18 mouse cellular contexts compared by ENCODE assay signal in the genomic region with DNA sequence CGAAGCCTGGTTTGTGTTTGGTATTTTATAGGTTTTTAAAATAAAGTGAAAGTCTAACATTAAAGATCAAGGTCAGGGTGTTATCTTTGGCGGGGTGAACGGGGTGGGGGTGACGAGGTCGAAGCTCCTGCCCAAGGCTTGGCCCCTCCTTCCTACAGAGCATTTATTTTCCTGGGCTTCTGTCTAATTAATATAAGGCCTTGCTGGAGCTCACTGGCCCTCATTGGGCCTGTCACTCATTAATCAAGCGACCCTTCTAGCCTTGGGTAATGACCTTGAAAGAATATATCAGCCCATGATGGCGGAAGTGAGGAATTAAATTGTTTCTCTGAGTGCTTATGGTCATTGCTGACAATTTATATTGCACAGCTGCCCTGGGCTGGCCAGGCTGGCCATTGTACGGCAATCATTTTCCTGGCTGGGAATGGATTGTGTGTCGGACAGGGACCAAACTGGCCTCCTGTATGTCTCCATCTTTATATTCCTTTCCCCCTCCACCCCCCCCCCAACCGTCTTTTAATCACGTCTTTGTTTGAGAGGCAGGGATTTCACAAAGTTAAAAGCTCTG.
A peak's percentile ranks its signal among the peaks of the same experiment; 100 is the strongest.
DNase-seq lines count a peak whose midpoint lies in the region; ATAC-seq lines count a peak whose summit lies in the region.
"Had no signal": no experiment of that assay in that cellular context is flagged by ENCODE, and none has a peak within 500 bp of the region (broad histone marks: within the 10 kb centered on the region; RNA-seq: fewer than 3 reads in every experiment).

No protein-coding gene starts in this region.

- H3K4me3 ChIP-seq in hindbrain, embryonic 11.5 days (ENCODE audit: low read depth, low read length): no peak overlapping the region
- no peak overlapping the region for H3K4me3 ChIP-seq in hindbrain, embryonic 16.5 days (ENCODE audit: low read length)
- no peak overlapping the region for H3K4me3 ChIP-seq in midbrain, embryonic 12.5 days
- H3K4me3 ChIP-seq in midbrain, embryonic 16.5 days (ENCODE audit: low read depth, low read length): no peak overlapping the region
- H3K4me3 ChIP-seq: heart, embryonic 15.5 days; midbrain, embryonic 13.5 days; neural tube, embryonic 12.5 days had no signal

- H3K9ac ChIP-seq in hindbrain, embryonic 11.5 days (ENCODE audit: low read depth, low read length): no peak overlapping the region
- H3K9ac ChIP-seq in hindbrain, embryonic 16.5 days (ENCODE audit: low read depth, low read length): no peak overlapping the region
- H3K9ac ChIP-seq in midbrain, embryonic 12.5 days (replicated peaks): no peak overlapping the region
- no peak overlapping the region for H3K9ac ChIP-seq in midbrain, embryonic 16.5 days (ENCODE audit: low read depth, low read length)
- H3K9ac ChIP-seq: forebrain, postnatal 0 days; heart, embryonic 15.5 days; liver, embryonic 14.5 days; midbrain, embryonic 13.5 days; neural tube, embryonic 12.5 days had no signal

- H3K27me3 ChIP-seq in hindbrain, embryonic 11.5 days (ENCODE audit: control insufficient read depth, insufficient read depth, low read length): no peaks in the 10 kb centered on the region
- H3K27me3 ChIP-seq in hindbrain, embryonic 16.5 days (replicated peaks; ENCODE audit: control insufficient read depth, insufficient read depth, low read length): no peaks in the 10 kb centered on the region
- no peaks in the 10 kb centered on the region for H3K27me3 ChIP-seq in midbrain, embryonic 12.5 days
- H3K27me3 ChIP-seq in midbrain, embryonic 16.5 days (ENCODE audit: control insufficient read depth, insufficient read depth, low read depth, low read length): no peaks in the 10 kb centered on the region
- H3K27me3 ChIP-seq: heart, embryonic 15.5 days; midbrain, embryonic 13.5 days; neural tube, embryonic 12.5 days had no signal

- H3K36me3 ChIP-seq in hindbrain, embryonic 11.5 days (ENCODE audit: control insufficient read depth, insufficient read depth, low read length): no peaks in the 10 kb centered on the region
- no peaks in the 10 kb centered on the region for H3K36me3 ChIP-seq in hindbrain, embryonic 16.5 days (ENCODE audit: control insufficient read depth, insufficient read depth, low read length)
- no peaks in the 10 kb centered on the region for H3K36me3 ChIP-seq in midbrain, embryonic 12.5 days
- H3K36me3 ChIP-seq in midbrain, embryonic 16.5 days (ENCODE audit: control insufficient read depth, insufficient read depth, low read length): no peaks in the 10 kb centered on the region
- H3K36me3 ChIP-seq: heart, embryonic 15.5 days; midbrain, embryonic 13.5 days; neural tube, embryonic 12.5 days had no signal

- H3K4me2 ChIP-seq in hindbrain, embryonic 11.5 days (replicated peaks; ENCODE audit: low read depth, low read length): no peak overlapping the region
- no peak overlapping the region for H3K4me2 ChIP-seq in hindbrain, embryonic 16.5 days (ENCODE audit: low read length)
- no peak overlapping the region for H3K4me2 ChIP-seq in midbrain, embryonic 12.5 days (replicated peaks)
- no peak overlapping the region for H3K4me2 ChIP-seq in midbrain, embryonic 16.5 days (ENCODE audit: low read length)
- H3K4me2 ChIP-seq: heart, embryonic 15.5 days; midbrain, embryonic 13.5 days; neural tube, embryonic 12.5 days had no signal

- DNase-seq in hindbrain, embryonic 11.5 days (ENCODE audit: low spot score): peak; percentile 37
- DNase-seq in forelimb bud, embryonic 11.5 days (ENCODE audit: low read depth, low spot score): peak; percentile 24
- DNase-seq in retina, postnatal 1 day: peak; percentile 70
- DNase-seq in thymus, postnatal 0 days (ENCODE audit: low spot score): no peak
- no peak for DNase-seq in B cell, adult 2 months
- DNase-seq: cerebellum, postnatal 14 days; forebrain, postnatal 0 days; left cerebral cortex, postnatal 4 days; spleen, adult 18-20 months; thymus, postnatal 4 days had no signal

- no peaks in the 10 kb centered on the region for H3K4me1 ChIP-seq in hindbrain, embryonic 11.5 days (replicated peaks; ENCODE audit: control insufficient read depth, insufficient read depth, low read length)
- H3K4me1 ChIP-seq in hindbrain, embryonic 16.5 days (ENCODE audit: control insufficient read depth, insufficient read depth, low read depth, low read length): no peaks in the 10 kb centered on the region
- peaks cover 7% of the 10 kb centered on the region; the same call in 1 of the 2 replicates for H3K4me1 ChIP-seq in midbrain, embryonic 12.5 days
- peaks cover 5% of the 10 kb centered on the region for H3K4me1 ChIP-seq in midbrain, embryonic 16.5 days (ENCODE audit: control insufficient read depth, insufficient read depth, low read length)
- H3K4me1 ChIP-seq: heart, embryonic 15.5 days had no signal

- peak overlapping the region; percentile 56 for H3K27ac ChIP-seq in hindbrain, embryonic 11.5 days (ENCODE audit: low read depth, low read length)
- no peak overlapping the region for H3K27ac ChIP-seq in hindbrain, embryonic 16.5 days (ENCODE audit: low read depth, low read length)
- 0 out of 2 replicates have a peak overlapping the region, but pooled peaks have one; percentile 7 for H3K27ac ChIP-seq in midbrain, embryonic 12.5 days (replicated peaks)
- no peak overlapping the region for H3K27ac ChIP-seq in midbrain, embryonic 16.5 days (ENCODE audit: low read length)
- H3K27ac ChIP-seq: heart, embryonic 15.5 days; liver, embryonic 14.5 days; midbrain, embryonic 13.5 days; neural tube, embryonic 12.5 days; stomach, postnatal 0 days had no signal

- 51% methylated on average over 11 of the region's 11 CpGs for WGBS in hindbrain, embryonic 11.5 days
- 44% methylated on average over 11 of the region's 11 CpGs for WGBS in hindbrain, embryonic 16.5 days
- 51% methylated on average over 11 of the region's 11 CpGs for WGBS in midbrain, embryonic 12.5 days
- 51% methylated on average over 11 of the region's 11 CpGs for WGBS in midbrain, embryonic 16.5 days

- no peaks in the 10 kb centered on the region for H3K9me3 ChIP-seq in hindbrain, embryonic 11.5 days (ENCODE audit: control insufficient read depth, low read length)
- no peaks in the 10 kb centered on the region for H3K9me3 ChIP-seq in hindbrain, embryonic 16.5 days (ENCODE audit: control insufficient read depth, low read length)
- no peaks in the 10 kb centered on the region for H3K9me3 ChIP-seq in midbrain, embryonic 12.5 days
- no peaks in the 10 kb centered on the region for H3K9me3 ChIP-seq in midbrain, embryonic 16.5 days (replicated peaks; ENCODE audit: control insufficient read depth, low read length, poor library complexity, severe bottlenecking)
- H3K9me3 ChIP-seq: heart, embryonic 15.5 days; midbrain, embryonic 13.5 days; neural tube, embryonic 12.5 days had no signal

- peak; percentile 57 for ATAC-seq in hindbrain, embryonic 11.5 days (ENCODE audit: low FRiP score)
- ATAC-seq in hindbrain, embryonic 16.5 days: no peak
- ATAC-seq in midbrain, embryonic 12.5 days (ENCODE audit: low FRiP score, low read depth): no peak
- no peak for ATAC-seq in midbrain, embryonic 16.5 days
- ATAC-seq: forebrain, postnatal 0 days; midbrain, embryonic 13.5 days had no signal

Comparison
In these comparisons a context has a peak if more than half of its experiments do, and no peak if none do; other contexts are left out.
1. H3K27ac ChIP-seq: peak in hindbrain, embryonic 11.5 days (single experiment) and midbrain, embryonic 12.5 days (single experiment); none in hindbrain, embryonic 16.5 days (single experiment) and midbrain, embryonic 16.5 days (single experiment).
2. DNase-seq: peak in hindbrain, embryonic 11.5 days (single experiment), forelimb bud, embryonic 11.5 days (single experiment) and retina, postnatal 1 day (single experiment); none in thymus, postnatal 0 days (single experiment) and B cell, adult 2 months (0 of 2).